Mouse (Mus musculus) hindbrain, postnatal 0 days (tissue): ENCODE data around the gene Nipal3. TPM values are rescaled to one million over a fixed set of nuclear protein-coding genes. Genes with fewer than 3 reads are reported as not detected.

Experiments
- ATAC-seq: fragments of 200-750 bp; cut with Nextera tagmentation; 2 replicates; pipeline ENCODE4 v1.8.0; 2017; ENCODE audit warnings: mild to moderate bottlenecking, moderate TSS enrichment, moderate library complexity
- DNase-seq: peaks from one replicate; pipeline ENCODE4 v3.0.0-alpha.2; 2015; ENCODE audit warnings: low spot score
- H3K27ac ChIP-seq: fragments of 300-500 bp; sonication (generic); 2 replicates; pipeline ENCODE4 v1.5.1; 2014; ENCODE audit warnings: mild to moderate bottlenecking
- H3K27me3 ChIP-seq: fragments of 300-500 bp; sonication (generic); 2 replicates; pipeline ENCODE4 v1.6.1; 2014; ENCODE audit warnings: low read length, mixed read lengths; ENCODE audit not compliant: insufficient read depth
- H3K36me3 ChIP-seq: fragments of 300-500 bp; sonication (generic); 2 replicates; pipeline ENCODE4 v1.6.1; 2014; ENCODE audit warnings: low read length, mixed read lengths; ENCODE audit not compliant: insufficient read depth
- H3K4me1 ChIP-seq: fragments of 300-500 bp; sonication (generic); 2 replicates; pipeline ENCODE4 v1.6.1; 2014; ENCODE audit warnings: antibody characterized with exemption, low read length, mixed read lengths; ENCODE audit not compliant: insufficient read depth
- H3K4me2 ChIP-seq: fragments of 300-500 bp; sonication (generic); 2 replicates; pipeline ENCODE4 v1.6.1; 2014; ENCODE audit warnings: low read depth, mild to moderate bottlenecking, low read length, moderate library complexity, mixed read lengths
- H3K4me3 ChIP-seq: fragments of 300-500 bp; sonication (generic); 2 replicates; pipeline ENCODE4 v1.5.1; 2014; ENCODE audit warnings: low read length
- H3K9ac ChIP-seq: fragments of 300-500 bp; sonication (generic); replicated peaks from 2 replicates; pipeline ENCODE4 v1.6.1; 2014; ENCODE audit warnings: mild to moderate bottlenecking, low read length, moderate library complexity, mixed read lengths
- H3K9me3 ChIP-seq: fragments of 300-500 bp; sonication (generic); 2 replicates; pipeline ENCODE4 v1.6.1; 2016; ENCODE audit warnings: low read length, mixed read lengths
- CTCF ChIP-seq: IDR thresholded peaks from 2 replicates; pipeline ENCODE4 v1.5.1; 2016; ENCODE audit warnings: antibody characterized with exemption, control low read depth, low read depth
- WGBS: fragments of 180-500 bp; shearing (Covaris S2); extraction: QIAGEN DNeasy Blood & Tissue Kit; methylation state at CpG from one replicate; pipeline ENCODE4 v1.1.7; 2014; 5-methylcytosine and 5-hydroxymethylcytosine counted together
- polyA plus RNA-seq: library from polyadenylated mRNA; unstranded; fragments of >200 nt; fragmentation: Nextera tagmentation; extraction: Ambion mirVana; gene quantifications from 2 replicates; pipeline ENCODE4 v1.2.1, GENCODE M21; 2015
- total RNA-seq: library from RNA; depleted of rRNA; stranded (reverse); fragments of >200 nt; gene quantifications from 2 replicates; pipeline ENCODE4 v1.2.3, GENCODE M21; 2014

Nipal3 gene
- total and polyA plus RNA-seq, 2 experiments from 2014 or later, result 8.5 to 97.3 TPM

- peak within 1 kb of the TSS; percentile 81 for H3K9ac ChIP-seq
- H3K4me2 ChIP-seq, result peak within 1 kb of the TSS; percentile 95
- H3K9me3 ChIP-seq, result no peaks in the 10 kb centered on the region
- WGBS, result under 1% methylated on average over 52 of the region's 79 CpGs
- no peak for TF ChIP-seq CTCF
- H3K4me1 ChIP-seq, result no peaks in the 10 kb centered on the region
- no peaks in the 10 kb centered on the region for H3K36me3 ChIP-seq
- DNase-seq (peak; percentile 93), ATAC-seq (peak; percentile 87)
- peak within 1 kb of the TSS; percentile 66 for H3K4me3 ChIP-seq
- no peaks in the 10 kb centered on the region for H3K27me3 ChIP-seq
- peak within 1 kb of the TSS; percentile 84 for H3K27ac ChIP-seq
Measured at GRCm38 (mm10) chr4:135433443-135434394, 61.1 kb downstream of the Nipal3 start, which contains the start of gene Rcan3. Gene Rcan3 (minus strand): TSS chr4:135433853.

DNA sequence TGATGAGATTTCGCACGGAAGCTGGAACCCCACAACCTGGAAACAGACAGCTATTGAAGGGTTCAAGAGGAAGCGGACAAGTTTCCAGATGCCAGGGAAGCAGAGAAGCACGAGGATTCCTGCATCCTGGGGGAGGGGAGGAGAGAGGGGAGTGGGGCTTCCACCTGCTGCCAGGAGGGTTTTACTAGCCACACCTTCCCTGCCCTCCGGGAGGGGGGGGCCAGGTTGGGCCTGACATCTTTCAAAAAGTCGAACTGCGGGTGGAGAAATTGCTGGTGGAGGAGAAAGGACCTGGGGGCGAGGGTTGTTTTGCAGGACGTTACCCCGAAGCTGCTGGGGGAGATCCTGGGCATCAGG is 61.8 kb downstream of the Nipal3 start:
- WGBS, result 3% methylated on average over 10 of the region's 10 CpGs
- H3K4me3 ChIP-seq, result peak overlapping the region; percentile 66
- H3K4me1 ChIP-seq, result no peaks in the 10 kb centered on the region
- peak; percentile 40 for DNase-seq
- H3K9ac ChIP-seq, result peak overlapping the region; percentile 81
- H3K27ac ChIP-seq, result peak overlapping the region; percentile 70; the same call in 1 of the 2 replicates
- peak overlapping the region; percentile 95 for H3K4me2 ChIP-seq
- no peaks in the 10 kb centered on the region for H3K36me3 ChIP-seq
- no peak for TF ChIP-seq CTCF
- no peaks in the 10 kb centered on the region for H3K27me3 ChIP-seq
- no peak for ATAC-seq
- H3K9me3 ChIP-seq, result no peaks in the 10 kb centered on the region

- H3K27me3 ChIP-seq, result no peaks in the 10 kb centered on the region
- no peak for TF ChIP-seq CTCF
- no peak overlapping the region for H3K4me2 ChIP-seq
- H3K4me1 ChIP-seq, result no peaks in the 10 kb centered on the region
- DNase-seq (peak; percentile 14), ATAC-seq (no peak)
- no peak overlapping the region for H3K4me3 ChIP-seq
- no peaks in the 10 kb centered on the region for H3K36me3 ChIP-seq
- no peak overlapping the region for H3K9ac ChIP-seq
- no peak overlapping the region for H3K27ac ChIP-seq
- H3K9me3 ChIP-seq, result no peaks in the 10 kb centered on the region
- 66% methylated on average over 8 of the region's 8 CpGs for WGBS
Measured at GRCm38 (mm10) chr4:135429990-135430760, 64.7 kb downstream of the Nipal3 start.

GRCm38 (mm10) chr4:135429383-135429782 is 65.5 kb downstream of the Nipal3 start:
- H3K27me3 ChIP-seq, result no peaks in the 10 kb centered on the region
- no peak overlapping the region for H3K4me3 ChIP-seq
- no peak for TF ChIP-seq CTCF
- WGBS, result 91% methylated on average over 4 of the region's 4 CpGs
- ATAC-seq, result no peak
- no peaks in the 10 kb centered on the region for H3K36me3 ChIP-seq
- no peak for DNase-seq
- H3K9ac ChIP-seq, result no peak overlapping the region
- no peak overlapping the region for H3K27ac ChIP-seq
- no peaks in the 10 kb centered on the region for H3K4me1 ChIP-seq
- H3K9me3 ChIP-seq, result no peaks in the 10 kb centered on the region
- H3K4me2 ChIP-seq, result no peak overlapping the region

GRCm38 (mm10) chr4:135426587-135426986 is 68.3 kb downstream of the Nipal3 start:
- Histone ChIP-seq H3K9me3 (no peaks in the 10 kb centered on the region), H3K4me3 (no peak overlapping the region), H3K4me2 (no peak overlapping the region), H3K4me1 (no peaks in the 10 kb centered on the region), H3K36me3 (peaks cover 8% of the 10 kb centered on the region; the same call in 1 of the 2 replicates), H3K27ac (no peak overlapping the region), H3K9ac (no peak overlapping the region), H3K27me3 (no peaks in the 10 kb centered on the region)
- TF ChIP-seq CTCF, result no peak
- DNase-seq, result no peak
- ATAC-seq, result no peak
- 92% methylated on average over 7 of the region's 7 CpGs for WGBS

GRCm38 (mm10) chr4:135425625-135426024 is 69.2 kb downstream of the Nipal3 start:
- no peak overlapping the region for H3K4me2 ChIP-seq
- no peaks in the 10 kb centered on the region for H3K4me1 ChIP-seq
- TF ChIP-seq CTCF, result no peak
- no peak for DNase-seq
- H3K4me3 ChIP-seq, result no peak overlapping the region
- H3K36me3 ChIP-seq, result peaks cover 11% of the 10 kb centered on the region; the same call in 1 of the 2 replicates
- no peak overlapping the region for H3K9ac ChIP-seq
- no peak overlapping the region for H3K27ac ChIP-seq
- no peaks in the 10 kb centered on the region for H3K27me3 ChIP-seq
- WGBS, result 84% methylated on average over 9 of the region's 9 CpGs
- no peak for ATAC-seq
- no peaks in the 10 kb centered on the region for H3K9me3 ChIP-seq
